Mouse (Mus musculus) layer of hippocampus, postnatal 36 days (tissue): ENCODE measurements around the gene Nufip1. TPM values are rescaled to one million over a fixed set of nuclear protein-coding genes. Genes with fewer than 3 reads are reported as not detected.

Source experiments
- DNase-seq, 2 experiments: peaks; one replicate each; pipeline ENCODE4 v3.0.0; 2022
- total RNA-seq, 2 experiments: library from RNA; stranded (reverse); gene quantifications; 2 replicates each; pipeline ENCODE4 v1.2.3; 2021

Gene Nufip1
- 1 to 10 TPM; 8.1 to 9.1 TPM for total RNA-seq

GRCm38 (mm10) chr14:76110396-76111221 is at the start of gene Nufip1, which contains the start of gene Gpalpp1:
TSS of gene Nufip1 (plus strand) at chr14:76110891.
TSS of gene Gpalpp1 (minus strand) at chr14:76110760.
- DNase-seq = peak; percentile 90 to 92

GRCm38 (mm10) chr14:76067237-76067636 is 43.5 kb upstream of the Nufip1 start:
- no peak for DNase-seq

- no peak for DNase-seq
These were observed 42.4 kb upstream of the Nufip1 start for GRCm38 (mm10) chr14:76068296-76068695.

GRCm38 (mm10) chr14:76069296-76069695 is 41.4 kb upstream of the Nufip1 start:
- no peak for DNase-seq

GRCm38 (mm10) chr14:76072626-76073025 is 38.1 kb upstream of the Nufip1 start:
- no peak for DNase-seq

- no peak for DNase-seq
These were observed 36.5 kb upstream of the Nufip1 start for GRCm38 (mm10) chr14:76074206-76074605.

GRCm38 (mm10) chr14:76075721-76076120 is 35.0 kb upstream of the Nufip1 start:
- no peak for DNase-seq

GRCm38 (mm10) chr14:76076602-76077001 is 34.1 kb upstream of the Nufip1 start:
- no peak for DNase-seq

- peak; percentile 58 to 61 for DNase-seq
These were observed 33.6 kb upstream of the Nufip1 start for GRCm38 (mm10) chr14:76077088-76077491.

GRCm38 (mm10) chr14:76081451-76081850 is 29.2 kb upstream of the Nufip1 start:
- DNase-seq = no peak

- DNase-seq = no peak
These were observed 28.5 kb upstream of the Nufip1 start for GRCm38 (mm10) chr14:76082086-76082636.

GRCm38 (mm10) chr14:76084188-76084587 is 26.5 kb upstream of the Nufip1 start:
- no peak for DNase-seq

- DNase-seq = no peak
These were observed 13.4 kb upstream of the Nufip1 start for GRCm38 (mm10) chr14:76097244-76097643.

GRCm38 (mm10) chr14:76097815-76098214 is 12.9 kb upstream of the Nufip1 start:
- no peak for DNase-seq

GRCm38 (mm10) chr14:76099543-76099942 is 11.1 kb upstream of the Nufip1 start:
- no peak for DNase-seq

- no peak for DNase-seq
These were observed 5.1 kb downstream of the Nufip1 start for GRCm38 (mm10) chr14:76115744-76116143.

GRCm38 (mm10) chr14:76118963-76119362 is 8.3 kb downstream of the Nufip1 start:
- DNase-seq = no peak

- DNase-seq = peak; percentile 8 to 34
These were observed 9.8 kb downstream of the Nufip1 start for GRCm38 (mm10) chr14:76120472-76120871.

- DNase-seq = peak; percentile 15 to 21
These were observed 11.4 kb downstream of the Nufip1 start for GRCm38 (mm10) chr14:76121901-76122662.

GRCm38 (mm10) chr14:76122663-76123058 is 12.0 kb downstream of the Nufip1 start:
- no peak for DNase-seq

- no peak for DNase-seq
These were observed 16.6 kb downstream of the Nufip1 start for GRCm38 (mm10) chr14:76127311-76127710.

GRCm38 (mm10) chr14:76128174-76128573 is 17.5 kb downstream of the Nufip1 start:
- no peak for DNase-seq

GRCm38 (mm10) chr14:76134975-76135374 is 24.3 kb downstream of the Nufip1 start:
- DNase-seq = no peak
